Mouse (Mus musculus) urinary bladder, postnatal 14 days (tissue): Measurements from ENCODE around the gene Vmn2r33.
"Not testable (repeated sequence)": the region's sequence is repeated elsewhere in the genome, so short reads cannot be mapped to it uniquely, and the experiment has no call there.

Experiments used
- DNase-seq: peaks from one replicate; pipeline ENCODE4 v3.0.0; 2021; ENCODE audit warnings: low spot score

Gene Vmn2r33

GRCm38 (mm10) chr7:7566686-7567085 is at the start of gene Vmn2r33:
Vmn2r33 (minus strand) TSS chr7:7566786.
- not testable (repeated sequence) for DNase-seq
